Mouse (Mus musculus) thymus, adult 2 months (tissue): ENCODE data around the gene Srd5a1. TPM values are rescaled to one million over a fixed set of nuclear protein-coding genes. Genes with fewer than 3 reads are reported as not detected.

Source experiments
- DNase-seq: peaks from one replicate; pipeline ENCODE4 v3.0.0; 2021
- H3K27ac ChIP-seq: fragments of 200-500 bp; 2 replicates; pipeline ENCODE4 v1.5.1; 2012; ENCODE audit warnings: low read length, control low read depth; ENCODE audit not compliant: control insufficient read depth, insufficient read depth
- H3K27me3 ChIP-seq: fragments of 200-500 bp; 2 replicates; pipeline ENCODE4 v1.6.1; 2012; ENCODE audit warnings: mild to moderate bottlenecking, low read length, moderate library complexity, mixed read lengths; ENCODE audit not compliant: control insufficient read depth, insufficient read depth
- H3K36me3 ChIP-seq: fragments of 200-500 bp; 2 replicates; pipeline ENCODE4 v1.6.1; 2012; ENCODE audit warnings: mild to moderate bottlenecking, low read length, moderate library complexity; ENCODE audit not compliant: control insufficient read depth, insufficient read depth
- H3K4me1 ChIP-seq: fragments of 200-500 bp; replicated peaks from 2 replicates; pipeline ENCODE4 v1.6.1; 2012; ENCODE audit warnings: low read length; ENCODE audit not compliant: control insufficient read depth, insufficient read depth
- H3K4me3 ChIP-seq: fragments of 200-500 bp; 2 replicates; pipeline ENCODE4 v1.5.1; 2012; ENCODE audit warnings: mild to moderate bottlenecking, low read length, control low read depth, moderate library complexity; ENCODE audit not compliant: control insufficient read depth, insufficient read depth
- CTCF ChIP-seq: fragments of 200-500 bp; IDR thresholded peaks from 2 replicates; pipeline ENCODE4 v1.5.1; 2012; ENCODE audit warnings: mild to moderate bottlenecking, control low read depth, low read length, moderate library complexity, borderline replicate concordance; ENCODE audit not compliant: control insufficient read depth, poor library complexity, insufficient read depth; ENCODE audit errors: extremely low read depth
- POLR2A ChIP-seq: fragments of 200-500 bp; IDR thresholded peaks from 2 replicates; pipeline ENCODE4 v1.6.1; 2012; ENCODE audit warnings: mild to moderate bottlenecking, low read length, control low read depth, moderate library complexity; ENCODE audit not compliant: control insufficient read depth, poor library complexity, insufficient read depth; ENCODE audit errors: extremely low read depth
- WGBS: fragments of 180-500 bp; shearing (Covaris S2); methylation state at CpG from one replicate; pipeline ENCODE4 v1.1.7; 2018; 5-methylcytosine and 5-hydroxymethylcytosine counted together
- polyA plus RNA-seq: library from polyadenylated mRNA; depleted of rRNA; stranded (reverse); fragments of >200 nt; gene quantifications from 2 replicates; pipeline ENCODE4 v1.2.3, GENCODE M21; 2012; rRNA removed

Gene Srd5a1
- polyA plus RNA-seq, 1 experiment: 6.2 TPM

- 90% methylated on average over 2 of the region's 2 CpGs for WGBS
- Histone ChIP-seq H3K4me3 (no peak overlapping the region), H3K36me3 (no peaks in the 10 kb centered on the region), H3K27ac (no peak overlapping the region), H3K27me3 (no peaks in the 10 kb centered on the region), H3K4me1 (peaks cover 14% of the 10 kb centered on the region)
- TF ChIP-seq CTCF (no peak), POLR2A (no peak)
- no peak for DNase-seq
Observed at GRCm38 (mm10) chr13:69524158-69524530, 87.1 kb downstream of the Srd5a1 start.

Other genes starting within 250 kb of the Srd5a1 start
- 74.1 and 86.5 TPM in 2 replicates for gene Nsun2, start 77.7 kb downstream of the Srd5a1 start, polyA plus RNA-seq
- 22.2 and 32.2 TPM in 2 replicates for gene Tent4a, start 76.8 kb downstream of the Srd5a1 start, polyA plus RNA-seq
- gene Ube2ql1, start 128.4 kb upstream of the Srd5a1 start, polyA plus RNA-seq: 2.7 and 4.5 TPM in 2 replicates
- gene Med10, start 191.0 kb upstream of the Srd5a1 start, polyA plus RNA-seq: 69.3 and 75.0 TPM in 2 replicates